Mouse (Mus musculus) frontal cortex, postnatal 36 days (tissue): Measurements from ENCODE around the gene Xiap.

Source experiments
- DNase-seq, 2 experiments: peaks; one replicate each; pipeline ENCODE4 v3.0.0; 2022; ENCODE audit warnings: low spot score in 2 of 2

Gene Xiap

DNA sequence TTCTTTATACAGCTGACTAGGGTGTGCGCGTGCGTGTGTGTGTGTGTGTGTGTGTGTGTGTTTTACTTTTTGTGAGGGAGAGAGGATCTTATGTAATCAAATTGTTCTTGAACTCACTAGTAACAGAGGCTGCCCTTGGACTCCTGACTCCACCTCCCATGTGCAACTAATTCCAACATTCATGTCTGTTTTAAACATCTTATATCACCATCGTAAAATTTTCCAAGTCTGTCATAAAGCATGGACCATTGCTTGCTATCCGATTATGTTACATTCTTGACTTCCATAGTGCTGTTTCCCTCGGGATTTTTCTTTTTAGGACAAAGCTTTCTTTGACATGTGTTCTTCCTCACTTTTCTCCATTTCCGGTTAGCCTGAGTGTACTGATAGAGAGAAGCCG lies 28.3 kb downstream of the Xiap start:
- DNase-seq, result no peak

DNA sequence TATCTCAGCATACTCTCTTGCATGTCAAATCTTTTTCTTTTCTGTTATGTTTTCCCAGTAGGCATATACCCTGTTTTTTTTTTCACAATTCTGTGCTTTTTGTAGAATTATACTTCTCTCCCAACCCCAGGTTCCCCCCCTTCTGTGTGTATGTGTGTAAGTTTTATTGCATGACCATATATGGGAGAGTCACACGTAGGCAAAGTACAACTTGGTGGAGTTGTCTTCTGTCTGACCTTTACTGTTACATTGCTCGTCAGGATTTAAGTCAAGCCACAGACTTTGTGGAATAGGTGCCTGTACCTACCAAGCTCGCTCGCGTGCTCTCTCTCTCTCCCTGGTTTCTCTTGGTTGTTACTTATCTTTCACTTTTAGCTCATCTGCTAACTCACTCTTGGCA lies 28.7 kb downstream of the Xiap start:
- DNase-seq, result no peak

DNA sequence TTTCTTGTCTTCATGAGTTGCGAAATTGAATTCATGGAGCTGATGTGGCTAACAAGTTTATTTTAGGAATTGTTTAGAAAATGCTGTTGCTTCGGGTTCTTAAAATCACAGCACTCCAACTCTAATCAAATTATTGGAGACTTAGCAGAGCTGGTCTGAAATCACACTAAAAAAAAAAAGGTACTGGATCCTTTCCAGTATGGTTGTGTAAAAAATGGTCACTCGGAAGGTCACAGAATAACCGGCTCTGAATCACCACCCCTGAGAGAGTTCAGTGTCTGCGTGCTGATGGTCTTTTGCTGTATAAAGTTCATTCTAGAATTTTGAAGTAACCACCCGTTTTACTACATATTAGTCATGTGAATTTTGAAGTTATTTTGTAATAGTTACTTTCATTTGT lies 47.7 kb downstream of the Xiap start:
- no peak for DNase-seq

DNA sequence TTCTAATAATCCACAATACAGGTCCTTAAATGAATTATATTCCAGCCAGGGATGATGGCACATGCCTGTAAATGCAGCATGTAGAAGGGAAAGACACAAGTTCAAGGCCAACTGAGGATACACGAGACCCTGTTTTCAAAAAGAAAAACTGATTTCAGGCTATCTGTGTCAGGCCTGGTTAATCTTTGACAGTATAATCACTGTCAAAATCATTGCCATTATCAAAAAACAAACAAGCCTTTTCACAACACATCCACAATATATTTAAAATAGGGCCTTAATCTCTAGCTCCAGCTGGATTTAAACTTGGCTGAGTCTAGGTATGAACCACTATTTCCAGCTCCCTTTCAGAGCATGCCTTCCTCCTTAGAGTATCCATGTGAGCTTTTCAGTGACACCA lies 51.1 kb downstream of the Xiap start:
- DNase-seq, result no peak

GRCm38 (mm10) chrX:42119442-42120048 lies 60.1 kb downstream of the Xiap start:
- DNase-seq, result no peak

DNA sequence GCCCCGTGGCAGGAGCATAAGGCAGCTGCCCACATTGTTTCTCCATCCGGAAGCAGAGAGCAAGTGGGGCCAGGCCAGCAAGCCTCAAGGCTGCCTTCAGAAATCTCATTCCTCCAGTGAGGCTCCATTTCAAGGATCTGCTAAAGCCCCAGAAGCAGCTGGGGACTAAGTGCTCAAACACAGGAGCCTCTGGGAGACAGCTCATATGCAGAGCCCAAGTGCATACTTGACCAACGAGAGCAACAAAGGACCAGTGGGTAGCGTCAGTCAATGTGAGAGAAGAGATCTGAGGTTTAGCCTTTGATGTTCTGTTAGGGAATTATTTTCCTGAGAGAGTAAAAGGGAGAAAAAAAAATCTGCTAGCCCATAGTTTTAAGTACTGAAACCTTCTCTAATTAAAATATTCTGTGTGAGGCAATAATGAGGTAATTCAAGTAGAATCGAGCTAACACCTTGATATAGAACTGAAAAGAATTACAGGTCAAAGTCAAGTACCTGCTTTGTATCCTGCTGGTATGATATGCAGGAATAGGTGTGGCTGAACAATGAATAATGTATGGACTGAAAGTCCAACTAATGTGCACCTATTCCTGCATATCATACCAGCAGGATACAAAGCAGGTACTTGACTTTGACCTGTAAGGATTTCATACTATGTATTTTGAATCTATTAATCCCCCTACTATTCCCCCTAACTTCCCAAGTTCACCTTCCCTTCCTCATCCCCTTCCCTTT lies 65.7 kb downstream of the Xiap start:
- no peak for DNase-seq

GRCm38 (mm10) chrX:42139882-42140281 lies 80.4 kb downstream of the Xiap start:
- DNase-seq, result no peak

DNA sequence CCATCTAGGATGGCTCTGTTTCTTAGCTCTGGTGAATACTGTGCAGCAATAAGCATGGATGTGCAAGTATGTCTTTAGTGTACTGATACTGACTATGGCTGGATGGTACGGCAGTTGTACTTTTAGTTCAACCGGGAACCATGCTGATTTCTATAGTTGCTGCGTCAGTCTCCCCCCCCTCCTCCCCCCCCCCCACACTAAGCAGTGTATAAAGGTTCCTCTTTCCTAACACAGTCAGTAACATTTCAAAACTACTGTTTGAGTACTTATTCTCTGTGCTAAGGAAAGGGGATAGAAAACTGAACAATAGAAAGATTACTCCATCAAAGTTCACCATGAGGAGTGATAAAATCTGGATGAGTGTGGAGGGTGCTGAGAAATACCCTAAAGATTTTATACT lies 83.1 kb downstream of the Xiap start:
- DNase-seq, result no peak

DNA sequence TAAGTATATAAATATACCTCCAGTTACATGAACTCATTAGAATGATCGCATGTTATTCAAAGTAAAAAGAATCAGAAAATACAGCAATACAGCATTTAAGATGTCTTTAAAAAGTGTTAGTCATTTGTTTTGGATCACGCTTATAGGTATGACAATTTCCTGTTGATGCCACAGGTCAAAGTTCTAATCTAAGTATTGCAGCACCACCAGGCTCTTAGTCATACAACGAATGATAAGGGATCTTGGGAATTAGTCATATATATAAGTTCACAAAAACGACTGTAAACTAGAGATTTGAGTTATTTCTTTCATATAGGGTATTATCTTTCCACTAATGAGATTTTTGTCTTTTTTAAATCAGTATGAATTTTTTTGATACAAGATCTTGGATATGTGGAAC lies 84.5 kb downstream of the Xiap start:
- no peak for DNase-seq

- no peak for DNase-seq
These were observed 88.6 kb downstream of the Xiap start for GRCm38 (mm10) chrX:42148016-42148451.

DNA sequence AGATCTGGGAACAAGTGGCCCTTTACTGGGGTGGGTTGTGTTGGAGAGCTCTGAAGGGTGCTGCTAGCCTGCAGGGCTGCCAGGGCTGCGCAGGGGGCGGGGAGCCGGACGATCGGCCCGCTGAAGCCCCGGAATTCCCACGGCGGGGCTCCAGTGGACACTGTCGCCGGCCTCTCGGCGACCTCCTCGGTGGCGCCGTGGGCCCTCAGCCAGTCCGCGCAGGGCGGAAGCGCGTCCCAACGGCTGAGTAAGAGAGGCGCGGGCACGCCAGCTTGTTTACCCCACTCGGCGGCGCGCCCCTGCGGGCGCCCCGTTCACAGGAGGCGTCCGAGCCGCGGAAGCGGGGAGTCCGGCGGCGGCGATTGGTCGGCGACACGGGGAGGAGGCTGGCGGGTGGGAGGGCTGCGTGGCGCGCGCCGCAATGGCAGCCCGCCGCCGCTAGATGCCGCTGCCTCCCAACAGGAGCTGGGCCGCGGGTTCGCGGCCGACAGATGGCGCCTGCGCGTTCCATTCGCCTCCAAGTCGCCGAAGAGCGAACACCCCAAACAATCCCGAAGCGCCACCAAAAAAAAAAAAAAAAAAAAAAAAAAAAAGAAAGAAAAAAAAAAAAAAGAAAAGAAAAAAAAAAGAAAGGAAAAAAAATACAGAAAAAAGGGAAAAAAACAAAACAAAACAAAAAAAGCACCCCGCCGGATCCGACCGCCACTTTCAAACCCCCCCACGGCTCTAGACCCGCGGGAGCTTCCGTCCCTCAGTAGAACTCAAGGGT lies 89.5 kb downstream of the Xiap start, which contains the start of gene Stag2:
Gene Stag2 (plus strand): TSS at position 530 of the 769 bp plus-strand sequence.
- peak; percentile 74 to 78 for DNase-seq

DNA sequence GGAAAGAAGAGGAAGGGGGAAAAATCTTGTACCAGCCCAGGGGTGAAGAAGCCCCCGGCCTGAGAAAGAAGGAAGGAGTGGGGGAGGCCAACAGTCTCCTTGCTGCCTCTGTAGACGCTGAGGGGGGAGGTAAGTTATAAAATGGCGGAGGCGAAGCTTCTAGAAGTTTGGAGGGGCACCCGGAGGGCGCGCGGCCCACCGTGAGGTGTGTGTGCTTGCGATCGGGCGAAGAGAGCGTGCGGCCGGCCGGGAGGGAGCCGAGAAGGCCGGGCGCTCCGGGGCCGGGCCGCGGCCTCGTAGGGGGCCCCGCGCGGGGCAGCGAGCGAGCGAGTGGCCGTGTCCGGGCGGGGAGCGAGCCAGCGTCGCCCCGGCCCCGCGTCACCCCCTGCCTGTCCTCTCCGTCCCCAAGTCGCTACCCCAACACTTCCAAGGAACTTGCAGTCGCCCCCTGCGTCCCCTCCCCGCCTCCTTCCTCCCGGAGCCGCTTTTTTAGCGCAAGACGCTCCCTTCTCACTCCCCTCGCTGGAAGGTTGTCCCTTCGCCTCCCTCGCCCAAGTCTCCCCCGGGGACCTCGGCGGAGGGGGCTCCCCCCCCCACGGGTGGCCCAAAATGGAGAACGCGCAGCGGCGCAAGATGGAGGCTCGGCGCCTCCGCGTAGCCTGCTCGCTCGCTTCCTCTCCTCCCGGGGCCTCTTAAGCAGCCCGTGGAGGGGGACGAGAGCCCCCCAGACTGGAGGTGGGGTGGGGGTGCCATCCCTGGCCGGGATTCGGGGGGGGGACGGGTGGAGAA lies 90.3 kb downstream of the Xiap start:
- DNase-seq, result peak; percentile 19 to 34

- DNase-seq, result peak; percentile 48 to 58
These were observed 91.0 kb downstream of the Xiap start for GRCm38 (mm10) chrX:42150346-42151023.

- DNase-seq, result peak in 1 of 2 experiments; percentile 4
These were observed 91.7 kb downstream of the Xiap start for GRCm38 (mm10) chrX:42151024-42151754.

- peak; percentile 66 to 68 for DNase-seq
These were observed 92.5 kb downstream of the Xiap start for GRCm38 (mm10) chrX:42151903-42152369.

DNA sequence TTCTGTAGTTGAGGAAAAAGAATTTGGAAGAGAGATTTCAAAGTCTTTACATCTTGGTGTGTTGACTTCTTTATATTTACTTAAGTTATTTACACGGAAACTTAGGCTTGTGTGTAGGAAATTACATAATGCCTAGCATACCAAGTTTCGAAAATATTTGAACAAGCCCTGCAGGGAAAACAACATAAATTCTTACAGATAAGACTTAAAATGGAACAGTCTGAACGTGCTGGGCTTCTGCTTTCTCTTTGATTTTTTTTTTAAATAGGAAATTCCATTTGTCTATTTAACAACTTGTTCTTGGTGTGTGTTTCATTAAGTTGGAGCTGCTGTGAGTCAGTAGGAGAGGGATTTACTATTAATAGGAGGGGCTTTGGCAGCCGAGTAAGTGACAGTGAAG lies 93.6 kb downstream of the Xiap start:
- DNase-seq, result no peak
